Mouse (Mus musculus) lung, embryonic 14.5 days (tissue): ENCODE results near the gene Fam240a. TPM values are rescaled to one million over a fixed set of nuclear protein-coding genes. Genes with fewer than 3 reads are reported as not detected.

Experiments
- ATAC-seq: fragments of 200-750 bp; cut with Nextera tagmentation; 2 replicates; pipeline ENCODE4 v1.8.0; 2017; ENCODE audit warnings: mild to moderate bottlenecking, moderate TSS enrichment, moderate library complexity; ENCODE audit not compliant: insufficient read depth
- DNase-seq: peaks from one replicate; pipeline ENCODE4 v3.0.0-alpha.2; 2015
- H3K27ac ChIP-seq: fragments of 300-500 bp; sonication (generic); 2 replicates; pipeline ENCODE4 v1.5.1; 2014; ENCODE audit warnings: low read depth, mild to moderate bottlenecking, moderate library complexity
- H3K27me3 ChIP-seq: fragments of 300-500 bp; sonication (generic); 2 replicates; pipeline ENCODE4 v1.6.1; 2014; ENCODE audit warnings: low read length, control low read depth; ENCODE audit not compliant: insufficient read depth
- H3K36me3 ChIP-seq: fragments of 300-500 bp; sonication (generic); 2 replicates; pipeline ENCODE4 v1.6.1; 2014; ENCODE audit warnings: control low read depth; ENCODE audit not compliant: insufficient read depth
- H3K4me1 ChIP-seq: fragments of 300-500 bp; sonication (generic); 2 replicates; pipeline ENCODE4 v1.6.1; 2014; ENCODE audit warnings: antibody characterized with exemption, control low read depth; ENCODE audit not compliant: insufficient read depth
- H3K4me2 ChIP-seq: fragments of 300-500 bp; sonication (generic); 2 replicates; pipeline ENCODE4 v1.6.1; 2014; ENCODE audit warnings: mild to moderate bottlenecking
- H3K4me3 ChIP-seq: fragments of 300-500 bp; sonication (generic); 2 replicates; pipeline ENCODE4 v1.5.1; 2014; ENCODE audit warnings: low read depth, low read length
- H3K9ac ChIP-seq: fragments of 300-500 bp; sonication (generic); 2 replicates; pipeline ENCODE4 v1.6.1; 2014
- H3K9me3 ChIP-seq: fragments of 300-500 bp; sonication (generic); 2 replicates; pipeline ENCODE4 v1.6.1; 2016; ENCODE audit warnings: low read depth, low read length, control low read depth
- CTCF ChIP-seq: IDR thresholded peaks from 2 replicates; pipeline ENCODE4 v1.5.1; 2016; ENCODE audit warnings: antibody characterized with exemption, low read depth
- WGBS: fragments of 180-500 bp; shearing (Covaris S2); extraction: QIAGEN DNeasy Blood & Tissue Kit; methylation state at CpG from one replicate; pipeline ENCODE4 v1.1.7; 2014; 5-methylcytosine and 5-hydroxymethylcytosine counted together
- polyA plus RNA-seq: library from polyadenylated mRNA; unstranded; fragments of >200 nt; fragmentation: Nextera tagmentation; extraction: Ambion mirVana; gene quantifications from 2 replicates; pipeline ENCODE4 v1.2.1, GENCODE M21; 2014

The Fam240a gene
- polyA plus RNA-seq, 1 experiment from 2014 or later = not detected

- no peak for ATAC-seq
- no peak overlapping the region for H3K9ac ChIP-seq
- H3K9me3 ChIP-seq = no peaks in the 10 kb centered on the region
- no peak for TF ChIP-seq CTCF
- no peaks in the 10 kb centered on the region for H3K36me3 ChIP-seq
- no peak overlapping the region for H3K4me2 ChIP-seq
- no peaks in the 10 kb centered on the region for H3K4me1 ChIP-seq
- WGBS = 84% methylated on average over 3 of the region's 3 CpGs
- H3K4me3 ChIP-seq = no peak overlapping the region
- no peak for DNase-seq
- H3K27me3 ChIP-seq = no peaks in the 10 kb centered on the region
- no peak overlapping the region for H3K27ac ChIP-seq
Observed at GRCm38 (mm10) chr9:110892552-110892951, 24.1 kb downstream of the Fam240a start.

GRCm38 (mm10) chr9:110891077-110891828 is 25.4 kb downstream of the Fam240a start:
- Histone ChIP-seq H3K9me3 (no peaks in the 10 kb centered on the region), H3K4me2 (no peak overlapping the region), H3K36me3 (no peaks in the 10 kb centered on the region), H3K27ac (no peak overlapping the region), H3K9ac (no peak overlapping the region), H3K4me1 (no peaks in the 10 kb centered on the region), H3K27me3 (no peaks in the 10 kb centered on the region), H3K4me3 (no peak overlapping the region)
- peak; percentile 67 for DNase-seq
- 67% methylated on average over 12 of the region's 12 CpGs for WGBS
- TF ChIP-seq CTCF = no peak
- no peak for ATAC-seq

GRCm38 (mm10) chr9:110890026-110890783 is 26.5 kb downstream of the Fam240a start:
- no peak overlapping the region for H3K27ac ChIP-seq
- WGBS = 15% methylated on average over 21 of the region's 21 CpGs
- H3K36me3 ChIP-seq = no peaks in the 10 kb centered on the region
- H3K9ac ChIP-seq = no peak overlapping the region
- TF ChIP-seq CTCF = peak; percentile 44
- no peaks in the 10 kb centered on the region for H3K4me1 ChIP-seq
- H3K4me3 ChIP-seq = no peak overlapping the region
- no peak for DNase-seq
- no peak overlapping the region for H3K4me2 ChIP-seq
- H3K9me3 ChIP-seq = no peaks in the 10 kb centered on the region
- no peaks in the 10 kb centered on the region for H3K27me3 ChIP-seq
- ATAC-seq = no peak

- no peaks in the 10 kb centered on the region for H3K4me1 ChIP-seq
- no peak overlapping the region for H3K9ac ChIP-seq
- no peaks in the 10 kb centered on the region for H3K9me3 ChIP-seq
- DNase-seq = no peak
- no peak overlapping the region for H3K4me2 ChIP-seq
- H3K36me3 ChIP-seq = no peaks in the 10 kb centered on the region
- H3K27ac ChIP-seq = no peak overlapping the region
- no peak for ATAC-seq
- no peak for TF ChIP-seq CTCF
- H3K27me3 ChIP-seq = no peaks in the 10 kb centered on the region
- WGBS = 86% methylated on average over 14 of the region's 14 CpGs
- H3K4me3 ChIP-seq = no peak overlapping the region
Observed at GRCm38 (mm10) chr9:110888935-110889334, 27.7 kb downstream of the Fam240a start.

- no peak for TF ChIP-seq CTCF
- H3K36me3 ChIP-seq = no peaks in the 10 kb centered on the region
- ATAC-seq (no peak), DNase-seq (no peak)
- H3K4me2 ChIP-seq = no peak overlapping the region
- no peaks in the 10 kb centered on the region for H3K27me3 ChIP-seq
- no peak overlapping the region for H3K9ac ChIP-seq
- no peak overlapping the region for H3K4me3 ChIP-seq
- H3K4me1 ChIP-seq = no peaks in the 10 kb centered on the region
- no peaks in the 10 kb centered on the region for H3K9me3 ChIP-seq
- 56% methylated on average over 9 of the region's 9 CpGs for WGBS
- H3K27ac ChIP-seq = no peak overlapping the region
Observed at GRCm38 (mm10) chr9:110887388-110888303, 29.0 kb downstream of the Fam240a start.

- Histone ChIP-seq H3K9ac (no peak overlapping the region), H3K36me3 (no peaks in the 10 kb centered on the region), H3K4me3 (no peak overlapping the region), H3K27me3 (peaks cover 12% of the 10 kb centered on the region; the same call in 1 of the 2 replicates), H3K4me2 (no peak overlapping the region), H3K9me3 (no peaks in the 10 kb centered on the region), H3K4me1 (no peaks in the 10 kb centered on the region), H3K27ac (no peak overlapping the region)
- no peak for TF ChIP-seq CTCF
- DNase-seq = no peak
- ATAC-seq = no peak
- 62% methylated on average over 7 of the region's 7 CpGs for WGBS
Observed at GRCm38 (mm10) chr9:110881953-110882352, 34.7 kb downstream of the Fam240a start.
